Mouse (Mus musculus): ENCODE results near the gene Ibsp.

Gene Ibsp

DNA sequence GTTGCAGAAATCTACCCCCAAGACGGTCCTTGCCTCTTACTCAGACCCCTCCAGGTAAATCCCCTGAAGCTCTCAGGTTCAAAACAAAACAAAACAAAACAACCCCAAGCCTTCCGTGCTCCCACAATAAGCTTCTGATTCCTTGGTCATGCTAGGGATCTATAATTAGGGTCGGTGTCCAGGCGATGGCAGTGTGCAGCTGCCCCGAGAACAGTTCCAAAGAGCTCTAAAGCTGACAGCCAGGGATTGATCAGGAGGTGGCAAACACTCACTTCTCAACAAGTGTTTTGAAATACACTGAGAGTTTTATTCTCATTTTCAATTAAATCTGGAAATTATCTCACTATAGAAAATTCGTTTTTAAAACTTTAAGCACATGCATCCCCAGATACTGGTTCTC, 43.9 kb downstream of the Ibsp start:
- DNase-seq (ENCODE audit: low read depth, low spot score) = no peak

DNA sequence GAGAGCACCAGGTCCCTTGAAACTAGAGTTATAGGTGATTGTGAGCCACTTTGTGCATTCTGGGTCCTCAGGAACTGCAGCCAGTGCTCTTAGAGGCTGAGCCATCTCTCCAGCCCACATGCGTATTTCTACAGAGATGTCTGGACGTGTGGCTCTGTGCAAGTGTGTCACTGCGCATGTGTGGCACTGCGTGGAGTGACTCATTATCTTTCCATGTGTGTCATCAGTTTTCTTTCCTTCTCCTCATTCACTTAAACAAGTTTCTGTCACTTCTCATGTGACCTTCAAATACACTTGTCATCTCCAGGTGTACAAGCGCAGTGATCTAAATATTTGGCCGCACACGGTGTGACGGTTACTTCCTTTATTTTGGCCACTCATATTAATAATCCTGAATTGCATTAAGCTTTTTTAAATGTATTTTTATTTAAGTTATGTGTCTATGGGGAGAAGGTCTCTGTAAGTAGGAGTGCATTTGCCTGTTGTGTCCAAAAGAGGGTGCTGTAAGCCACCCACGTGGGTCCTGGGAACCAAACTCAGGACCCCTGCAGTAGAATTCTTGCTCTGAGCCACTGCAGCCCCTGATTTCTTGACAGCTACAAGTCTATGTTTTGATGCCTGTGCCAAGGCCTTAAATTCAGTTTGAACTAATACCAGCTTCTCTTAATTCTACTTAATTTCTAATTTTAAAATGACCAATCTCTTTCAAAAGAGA, 45.7 kb downstream of the Ibsp start:
- no peak for DNase-seq (ENCODE audit: low read depth, low spot score)

DNA sequence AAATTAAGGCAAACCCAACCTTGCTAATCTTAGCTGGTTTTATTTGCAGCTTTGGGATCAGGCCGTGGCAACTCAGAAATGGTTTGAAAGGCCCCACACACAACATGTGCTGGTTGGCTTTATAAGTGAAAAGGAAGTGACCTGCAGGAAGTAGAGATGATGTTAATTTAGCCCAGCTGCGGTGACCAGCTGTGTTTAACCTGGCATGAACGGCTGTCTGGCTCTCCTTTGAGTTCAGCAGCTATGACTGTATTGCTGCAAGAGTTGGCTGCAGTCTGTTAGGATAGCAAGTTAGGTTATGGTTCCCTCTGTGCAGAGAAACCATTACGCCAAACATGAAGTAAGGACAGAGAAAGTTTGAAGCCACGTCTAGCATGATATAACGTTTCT, 46.3 kb downstream of the Ibsp start:
- no peak for DNase-seq (ENCODE audit: low read depth, low spot score)

DNA sequence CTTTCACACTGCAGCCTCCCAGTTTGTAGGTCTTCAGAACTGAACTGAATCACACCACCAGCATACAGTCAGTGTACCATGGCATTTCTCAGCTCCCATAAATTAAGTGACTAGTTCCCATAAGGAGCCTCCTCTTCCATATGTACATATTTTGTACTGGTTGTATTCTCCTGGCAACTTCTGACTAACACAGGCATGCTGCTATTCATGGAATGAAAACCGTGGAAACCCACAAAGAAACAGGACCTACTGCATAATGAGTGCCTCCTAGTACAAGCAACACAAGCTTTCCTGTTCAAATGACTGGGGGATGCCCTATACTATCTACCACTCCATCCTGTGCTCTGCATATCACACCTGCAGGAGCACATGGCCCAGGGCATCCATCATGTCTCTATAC, 52.1 kb downstream of the Ibsp start:
- DNase-seq (ENCODE audit: low read depth, low spot score) = no peak

DNA sequence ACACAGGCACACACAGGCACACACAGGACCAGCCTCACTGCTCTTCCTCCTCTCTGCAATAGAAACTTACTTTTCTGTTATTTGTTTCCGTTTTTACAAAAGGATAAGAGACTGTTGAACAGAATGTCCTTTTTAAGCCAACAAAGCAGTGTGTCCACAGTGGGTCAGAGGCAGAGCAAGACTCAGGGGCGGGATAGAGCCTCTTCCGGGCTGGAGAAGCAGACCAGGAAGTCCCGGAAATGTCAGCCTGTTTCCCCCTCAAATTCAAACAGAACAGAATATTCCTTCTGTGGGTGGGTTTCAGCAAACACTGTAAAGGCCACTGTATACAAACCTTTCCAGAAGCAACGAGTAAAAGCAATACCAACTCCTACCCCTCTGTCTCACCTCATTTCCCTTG, 52.9 kb downstream of the Ibsp start:
- DNase-seq (ENCODE audit: low read depth, low spot score) = no peak

DNA sequence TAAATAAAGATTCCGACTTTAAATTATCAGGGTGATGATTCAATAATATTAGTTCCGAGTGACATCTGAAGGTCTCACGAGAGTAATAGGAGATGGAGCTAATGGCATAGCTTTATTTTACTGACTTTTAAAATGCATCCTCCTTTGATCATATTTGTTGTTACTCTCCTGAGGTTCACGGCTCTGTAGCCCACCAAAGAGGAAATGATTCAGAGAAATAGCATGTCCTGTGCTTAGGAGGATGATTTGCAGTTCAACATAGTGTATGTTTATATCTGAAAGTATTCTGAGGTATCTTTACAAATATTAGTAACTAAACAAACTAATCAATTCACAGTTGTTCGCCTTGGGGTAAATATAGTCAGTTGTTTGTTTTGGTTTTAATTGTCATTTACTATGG, 58.6 kb downstream of the Ibsp start:
- no peak for DNase-seq (ENCODE audit: low read depth, low spot score)

DNA sequence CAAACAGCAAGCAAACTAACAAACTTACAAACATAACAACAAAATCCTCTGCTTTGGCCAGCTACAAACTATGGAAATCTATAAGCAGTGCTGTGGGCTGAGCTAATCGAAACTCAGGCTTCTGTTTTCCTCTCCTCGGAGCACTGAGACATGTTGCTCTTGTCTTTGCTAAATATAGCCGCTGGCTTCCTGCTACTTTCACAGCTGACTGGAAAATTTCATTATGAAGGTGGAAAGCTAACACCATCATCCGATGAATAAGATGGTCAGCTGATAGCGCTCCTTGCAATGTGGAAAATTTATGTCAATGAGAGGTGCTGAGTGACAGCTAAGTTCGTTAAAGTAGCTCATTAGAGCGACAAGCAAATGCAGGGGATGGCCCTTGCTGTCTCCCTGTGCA, 59.6 kb downstream of the Ibsp start:
- DNase-seq (ENCODE audit: low read depth, low spot score) = no peak

DNA sequence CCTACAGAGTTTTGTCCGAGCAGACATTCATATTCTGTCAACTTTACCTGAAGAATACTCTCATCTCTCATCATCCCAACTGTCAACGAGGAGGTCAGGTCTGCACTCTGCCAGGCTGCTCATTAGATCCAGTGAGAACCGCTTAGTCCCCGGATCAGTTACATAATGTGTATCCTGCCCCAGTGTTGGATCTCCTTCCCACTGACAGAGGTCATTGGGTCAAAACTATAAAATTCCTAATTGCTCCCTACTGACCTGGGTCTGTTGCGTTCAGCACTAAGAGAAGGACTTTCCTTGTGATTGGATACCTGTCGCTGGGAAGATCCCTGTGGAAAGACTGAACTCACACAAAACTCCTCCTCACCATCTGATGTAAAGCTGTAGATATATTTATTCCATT, 60.3 kb downstream of the Ibsp start:
- no peak for DNase-seq (ENCODE audit: low read depth, low spot score)

All from retina, postnatal 7 days (tissue).